Mouse (Mus musculus) spleen, adult 2 months (tissue): ENCODE measurements around the gene Efcab9.

Experiments used
- CTCF ChIP-seq: fragments of 200-500 bp; IDR thresholded peaks from 2 replicates; pipeline ENCODE4 v1.5.1; 2011; ENCODE audit warnings: mild to moderate bottlenecking, inconsistent platforms; ENCODE audit not compliant: insufficient read depth, insufficient read length, insufficient replicate concordance; ENCODE audit errors: extremely low read depth
- POLR2A ChIP-seq: fragments of 200-500 bp; IDR thresholded peaks from 2 replicates; pipeline ENCODE4 v1.6.1; 2011; ENCODE audit warnings: low read depth, low read length, inconsistent platforms

GRCm38 (mm10) chr11:32556333-32556990 is 24.6 kb upstream of the Efcab9 start:
- TF ChIP-seq CTCF (no peak), POLR2A (no peak)
